Mouse (Mus musculus) adipocyte (in vitro differentiated cells): ENCODE measurements around the gene Dok5.

Experiments
- DNase-seq: peaks from one replicate; pipeline ENCODE4 v3.0.0-alpha.2; 2016; ENCODE audit warnings: low spot score

Dok5 gene

DNA sequence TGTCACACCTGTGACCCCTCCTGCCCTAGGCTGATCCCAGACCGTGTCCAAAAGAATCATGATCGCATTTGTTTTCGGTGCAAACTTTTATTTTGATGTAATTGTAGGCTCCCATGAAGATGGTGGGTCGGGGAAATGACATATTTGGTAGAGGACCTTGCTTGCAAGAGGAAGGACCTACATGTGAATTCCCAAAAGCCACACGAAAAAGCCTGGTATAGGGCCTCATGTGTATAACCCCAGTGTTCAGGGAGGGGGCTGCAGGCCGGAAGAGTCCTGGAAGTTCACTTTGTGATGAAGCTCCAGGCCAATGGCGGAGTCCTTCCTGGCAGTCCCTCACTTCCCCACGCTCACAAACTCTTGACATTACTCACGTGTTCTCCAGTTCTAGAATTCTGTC is 7.3 kb downstream of the Dok5 start:
- no peak for DNase-seq

DNA sequence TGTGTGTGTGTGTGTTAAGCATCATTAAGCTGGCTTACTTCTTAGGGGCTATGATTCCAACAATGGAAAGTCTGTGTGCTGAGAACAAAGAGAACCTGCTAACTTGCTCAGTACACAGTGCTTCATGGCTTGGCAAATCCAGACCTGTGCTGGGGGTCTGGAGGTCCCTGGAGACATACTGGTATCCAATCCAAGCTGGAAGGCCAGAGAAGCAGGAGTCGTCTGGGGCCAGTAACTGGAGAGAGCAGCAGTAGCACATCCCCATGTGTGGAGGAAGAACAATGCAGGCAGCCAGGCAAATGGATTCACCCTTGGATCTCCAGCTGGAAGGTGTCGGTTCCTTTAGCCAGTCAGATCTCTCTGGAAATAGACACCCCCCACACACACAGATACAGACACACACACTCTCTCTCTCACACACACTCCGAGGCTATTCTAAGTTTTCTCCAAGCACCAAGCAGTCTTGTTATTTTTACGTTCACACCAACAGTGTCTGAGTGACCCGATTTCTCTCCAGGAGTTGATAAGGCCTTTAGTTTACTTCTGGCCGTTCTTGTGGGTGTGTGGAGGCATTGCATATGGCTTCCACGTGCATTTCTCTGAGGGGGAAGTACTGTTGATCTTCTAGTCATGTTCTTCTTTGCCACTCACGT is 8.2 kb downstream of the Dok5 start:
- DNase-seq = no peak

- no peak for DNase-seq
These were observed 11.9 kb downstream of the Dok5 start for GRCm38 (mm10) chr2:170743521-170743920.

GRCm38 (mm10) chr2:170748901-170749300 is 17.3 kb downstream of the Dok5 start:
- DNase-seq = no peak

DNA sequence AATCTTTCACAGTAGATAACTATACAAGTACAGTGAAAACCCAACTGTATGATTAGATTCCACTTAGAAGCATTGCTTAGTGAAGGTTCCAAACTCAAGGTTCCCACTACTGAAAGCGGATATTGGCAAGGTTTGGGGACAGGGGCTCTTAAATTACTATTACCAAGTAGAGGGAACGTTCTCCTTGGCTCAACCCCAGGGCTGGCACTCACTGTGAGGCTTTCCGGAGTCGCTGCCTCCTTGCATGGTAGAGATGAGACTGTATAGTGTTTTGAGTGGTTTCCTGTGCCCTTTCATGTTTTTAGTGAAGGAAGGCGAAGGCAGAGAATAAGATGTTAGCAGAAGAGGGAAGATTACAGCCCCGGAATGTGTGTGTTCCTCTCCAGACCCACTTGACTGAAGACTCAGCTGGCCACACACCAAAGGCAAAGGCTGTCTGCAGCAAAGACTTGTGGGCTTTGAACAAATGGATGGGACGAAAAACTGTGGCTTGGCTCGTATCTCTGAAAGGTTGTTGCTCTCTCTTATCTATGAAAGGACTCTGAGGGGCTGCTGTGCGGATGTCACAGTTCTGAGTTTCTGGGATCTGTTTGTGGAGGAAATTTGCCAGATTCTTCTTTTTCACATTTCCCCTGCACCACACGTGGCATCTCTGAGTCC is 20.7 kb downstream of the Dok5 start:
- no peak for DNase-seq

- DNase-seq = no peak
These were observed 24.2 kb downstream of the Dok5 start for GRCm38 (mm10) chr2:170755817-170756216.

DNA sequence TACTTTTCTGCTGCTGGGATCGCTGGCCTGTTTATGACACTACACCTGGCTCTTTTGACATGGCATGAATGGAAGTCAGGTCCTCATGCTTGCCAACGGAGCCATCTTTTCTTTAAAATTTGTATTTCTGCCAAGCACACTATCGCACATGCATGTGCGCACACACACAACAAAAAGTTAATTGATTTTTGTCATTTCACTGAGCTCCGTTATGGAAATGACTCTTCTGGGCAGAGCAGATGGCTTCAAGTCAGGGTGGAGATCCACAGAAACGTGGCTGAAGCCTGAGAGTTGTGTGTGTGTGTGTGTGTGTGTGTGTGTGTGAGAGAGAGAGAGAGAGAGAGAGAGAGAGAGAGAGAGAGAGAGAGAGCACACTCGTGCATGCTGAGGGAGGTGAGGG is 25.1 kb downstream of the Dok5 start:
- DNase-seq = no peak

DNA sequence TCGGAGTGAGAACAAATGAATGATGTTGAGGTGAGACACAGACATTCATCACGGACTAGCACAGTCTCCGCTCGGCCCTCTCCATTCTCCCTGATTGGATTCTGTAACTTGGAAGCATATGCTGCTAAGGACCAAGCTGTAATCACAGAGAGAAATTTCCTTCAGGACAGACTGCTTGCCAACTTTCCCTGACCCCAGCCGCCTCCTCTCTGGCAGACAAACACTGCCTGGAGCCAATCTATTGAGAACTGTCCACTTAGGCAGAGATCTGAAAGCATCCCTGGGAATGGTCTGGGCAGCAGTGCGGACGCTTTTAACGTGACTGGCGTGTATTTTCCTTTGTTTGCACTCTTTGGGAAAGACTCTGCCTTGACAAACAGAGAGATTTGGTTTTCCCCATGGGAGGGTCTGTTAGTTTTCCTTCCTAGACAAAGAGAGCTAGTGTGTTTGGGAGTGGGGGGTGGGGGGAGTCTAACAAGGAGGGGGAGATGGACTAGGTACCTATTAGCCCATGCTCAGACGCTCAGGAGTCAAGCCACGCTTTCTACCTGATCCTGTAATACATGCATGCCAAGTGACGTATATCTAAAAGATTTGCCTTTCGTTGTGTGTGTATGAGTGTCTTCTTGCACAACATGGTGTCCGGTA is 25.7 kb downstream of the Dok5 start:
- DNase-seq = no peak

DNA sequence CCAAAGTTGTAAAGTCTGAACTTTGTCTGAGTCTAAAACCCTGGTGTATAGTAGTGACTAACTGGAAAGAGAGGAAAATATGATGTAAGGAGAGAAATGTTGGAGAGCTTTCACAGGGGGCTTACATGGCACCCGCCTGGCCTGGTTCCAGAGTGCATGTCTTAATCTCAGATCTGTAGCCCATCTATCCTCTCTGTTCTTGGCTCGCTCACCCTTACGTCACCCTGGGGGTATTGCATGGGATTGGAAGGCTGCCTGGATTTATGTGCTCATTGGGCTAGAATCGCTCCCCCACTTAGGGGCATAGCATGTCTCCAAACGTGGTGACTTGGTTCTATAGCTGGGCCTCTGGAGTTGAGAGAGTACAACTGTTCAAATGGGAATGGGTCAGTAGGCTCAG is 26.6 kb downstream of the Dok5 start:
- no peak for DNase-seq

- DNase-seq = no peak
These were observed 33.1 kb downstream of the Dok5 start for GRCm38 (mm10) chr2:170764704-170765103.

DNA sequence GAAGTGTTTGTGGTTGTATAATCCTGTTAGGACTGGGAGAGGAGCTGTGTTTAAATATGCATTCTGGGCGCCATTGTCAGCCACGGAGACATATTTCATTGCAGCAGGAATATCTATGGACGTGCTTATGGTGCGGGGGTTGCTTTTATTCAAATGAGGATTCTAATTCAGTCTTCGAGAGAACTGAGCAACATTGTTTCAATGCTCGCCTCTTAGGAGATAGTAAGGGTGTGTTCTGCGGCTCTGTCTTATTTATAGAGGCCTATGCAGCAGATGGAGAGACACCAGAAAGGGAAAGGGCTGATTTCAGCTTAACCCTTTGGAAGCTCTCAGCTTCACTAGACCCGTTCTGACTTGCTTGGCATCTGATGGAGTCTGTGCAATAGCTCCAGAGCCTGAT is 35.6 kb downstream of the Dok5 start:
- DNase-seq = no peak

DNA sequence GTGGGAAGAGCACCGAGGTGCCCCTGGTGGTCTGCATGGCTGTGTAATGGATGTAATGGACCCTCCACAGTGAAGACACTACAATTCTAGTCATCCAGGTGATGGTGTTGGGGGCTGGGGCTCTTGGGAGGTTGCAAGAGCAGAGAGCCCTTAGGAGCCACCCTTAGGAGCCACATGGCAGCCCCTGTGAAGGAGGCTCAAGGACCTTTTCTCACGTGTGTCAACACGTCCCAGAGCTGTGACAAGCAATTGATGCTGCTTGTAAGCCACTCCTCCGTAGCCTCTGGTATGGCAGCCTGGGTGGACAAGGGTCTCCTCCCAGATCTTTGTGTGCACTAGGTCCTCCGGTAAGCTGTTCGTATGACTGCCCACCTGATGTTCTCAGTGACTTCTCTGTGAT is 37.1 kb downstream of the Dok5 start:
- no peak for DNase-seq

DNA sequence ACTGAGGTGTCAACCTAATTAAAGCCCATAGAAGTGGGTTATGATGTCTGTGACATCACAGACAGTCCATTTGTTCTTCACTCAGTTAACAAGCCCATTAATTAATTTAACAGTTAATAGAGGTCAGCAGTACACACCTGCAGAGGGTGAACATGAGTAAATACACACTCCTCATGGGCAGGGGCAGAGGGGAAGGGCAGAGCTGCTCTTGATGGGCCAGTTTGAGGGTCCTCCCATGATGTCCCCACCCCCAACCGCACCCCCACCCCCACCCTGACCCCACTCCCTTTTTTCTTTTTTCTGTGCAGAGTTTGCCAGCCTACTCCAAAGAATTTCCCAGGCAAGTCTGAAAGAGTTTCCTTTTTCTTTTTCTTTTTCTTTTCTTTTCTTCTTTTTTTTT is 39.9 kb downstream of the Dok5 start:
- DNase-seq = no peak

GRCm38 (mm10) chr2:170772126-170772884 is 40.7 kb downstream of the Dok5 start:
- no peak for DNase-seq

- DNase-seq = no peak
These were observed 41.3 kb downstream of the Dok5 start for GRCm38 (mm10) chr2:170772885-170773270.

DNA sequence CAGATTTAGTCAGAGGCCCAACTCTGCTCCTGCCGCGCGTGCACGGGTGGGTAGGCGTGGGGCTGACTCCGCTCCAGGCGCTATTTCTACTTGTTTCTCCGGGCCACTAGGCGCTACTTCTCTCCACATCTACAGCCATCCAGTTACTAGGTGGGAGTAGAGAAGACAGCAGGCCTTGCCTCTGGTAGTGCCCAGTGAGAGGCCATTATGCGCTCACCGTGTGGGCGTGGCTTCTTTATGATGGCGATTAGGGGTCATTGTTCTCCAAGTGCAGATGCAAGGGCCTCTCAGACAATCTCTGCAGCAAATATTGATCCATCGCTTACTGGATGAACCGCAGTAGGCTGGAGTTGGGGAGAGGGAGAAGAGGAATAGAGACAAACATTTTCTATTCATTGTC is 44.0 kb downstream of the Dok5 start:
- DNase-seq = no peak

DNA sequence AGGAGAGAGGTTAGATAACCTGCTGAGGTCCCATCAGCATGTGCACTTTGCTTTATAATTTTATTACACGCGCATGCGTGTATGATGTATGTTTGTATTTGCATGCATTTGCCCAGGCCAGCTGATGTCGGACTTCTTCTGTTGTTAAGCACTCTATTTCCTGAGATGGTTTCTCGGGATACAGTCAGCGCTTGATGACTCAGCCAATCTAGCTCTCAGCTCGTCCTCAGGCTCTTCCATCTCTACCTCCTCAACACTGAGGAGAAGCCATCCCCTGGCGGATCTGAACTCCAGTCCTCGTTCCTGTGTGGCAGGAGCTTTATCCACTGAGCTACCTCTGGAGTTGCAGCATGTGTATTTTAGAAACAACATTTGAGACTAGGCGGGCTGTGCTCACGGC is 44.5 kb downstream of the Dok5 start:
- no peak for DNase-seq

DNA sequence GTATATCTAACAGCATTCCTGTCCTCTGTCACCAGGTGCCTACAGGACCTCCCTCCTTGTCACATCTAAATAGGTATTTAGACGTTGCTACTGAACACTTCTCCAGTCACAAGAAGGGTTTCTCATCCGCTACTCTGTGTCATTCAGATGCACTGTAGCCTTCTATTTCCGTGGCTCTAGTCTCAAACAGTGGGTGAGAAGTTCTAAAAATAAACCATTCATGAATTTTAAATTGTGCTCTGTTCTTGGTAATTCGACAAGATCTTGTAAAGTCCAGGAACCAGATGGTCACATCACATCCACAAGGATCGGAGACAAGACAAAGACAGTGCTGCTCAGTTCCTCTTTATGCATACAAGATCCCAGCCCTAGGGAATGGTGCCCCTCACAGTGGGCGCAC is 46.0 kb downstream of the Dok5 start:
- DNase-seq = no peak

DNA sequence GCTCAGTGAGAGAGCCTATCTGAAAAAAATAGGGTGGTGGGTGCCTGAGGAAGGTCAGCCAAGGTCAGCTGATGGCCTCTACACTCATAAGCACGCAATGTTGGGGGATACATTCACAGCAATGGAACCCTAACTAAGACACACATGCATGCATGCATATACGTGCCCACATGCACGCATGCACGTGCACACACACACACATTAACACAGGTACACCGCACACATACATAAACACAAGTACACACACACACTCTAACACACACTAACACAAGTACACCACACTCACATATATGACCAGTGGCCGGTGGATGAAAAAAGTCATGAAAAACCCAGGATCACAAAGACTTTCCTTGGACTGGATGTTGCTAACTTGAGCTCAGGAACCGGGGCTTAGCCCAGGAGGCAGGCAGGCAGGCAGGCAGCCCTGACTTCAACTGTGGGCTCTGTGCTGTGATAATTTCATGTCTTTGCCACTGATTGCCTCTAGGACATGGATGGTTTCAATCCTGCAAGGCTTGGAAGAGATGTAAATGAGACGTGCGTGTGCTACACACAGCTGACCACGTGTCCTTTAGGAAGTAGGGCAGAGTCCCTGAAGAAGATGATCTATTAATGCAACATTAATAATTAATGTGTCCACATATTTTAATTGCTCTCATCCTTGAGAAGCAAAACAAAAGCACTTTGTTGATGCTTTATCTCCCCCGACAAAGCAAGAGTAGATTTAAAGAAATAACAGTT is 48.6 kb downstream of the Dok5 start:
- no peak for DNase-seq

DNA sequence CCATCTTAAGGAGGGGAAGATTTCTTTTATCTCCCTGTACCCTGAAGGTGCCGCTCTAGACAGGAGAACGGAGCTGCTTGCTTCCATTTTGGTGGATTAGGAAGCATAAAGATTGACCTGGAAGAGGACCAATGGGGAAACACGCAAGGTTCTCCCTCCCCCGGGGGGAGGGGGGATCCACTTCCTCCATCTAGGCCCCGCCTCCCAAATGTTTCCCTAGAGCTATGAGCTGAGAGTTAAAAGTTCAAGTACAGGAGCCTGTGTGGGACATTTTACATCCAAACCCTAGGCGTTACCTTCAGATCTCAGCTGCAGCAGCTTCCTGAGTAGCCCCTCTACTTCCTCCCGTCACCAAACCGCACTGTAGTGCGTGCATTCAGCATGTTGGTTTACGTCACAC is 56.5 kb downstream of the Dok5 start:
- no peak for DNase-seq

- DNase-seq = no peak
These were observed 59.9 kb downstream of the Dok5 start for GRCm38 (mm10) chr2:170791332-170792017.

- no peak for DNase-seq
These were observed 63.6 kb downstream of the Dok5 start for GRCm38 (mm10) chr2:170795242-170795641.
